ENCODE assay signal across 11 mouse cellular contexts in the genomic region with DNA sequence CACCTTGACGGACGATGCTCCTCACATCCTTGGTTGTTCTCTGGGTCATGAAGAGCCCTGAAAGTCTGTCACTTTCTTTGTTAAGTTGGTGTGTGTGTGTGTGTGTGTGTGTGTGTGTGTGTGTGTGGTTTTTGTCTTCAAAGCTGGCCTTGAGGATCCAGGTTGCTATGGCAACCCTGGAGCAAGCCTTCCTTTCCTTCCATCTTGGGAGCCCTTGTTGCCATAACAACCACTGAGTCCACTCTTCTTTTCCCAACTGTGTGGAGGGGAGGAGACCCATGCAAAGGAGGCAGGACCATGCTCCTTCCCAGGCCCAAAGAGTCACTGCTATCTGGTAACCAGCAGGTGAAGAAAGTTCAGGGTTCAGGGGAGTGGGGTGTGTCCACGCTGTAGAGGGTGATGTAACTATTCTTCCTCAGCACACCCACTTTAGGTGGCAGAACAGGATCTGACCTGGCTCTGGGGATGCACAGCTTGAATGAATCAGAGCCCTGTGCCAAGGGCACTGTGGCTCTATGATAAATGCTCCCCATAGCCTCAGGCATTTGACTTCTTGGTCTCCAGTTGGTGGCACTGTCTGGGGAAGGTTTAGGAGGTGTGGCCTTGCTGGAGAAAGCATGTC. TPM values are rescaled to one million over a fixed set of nuclear protein-coding genes. Genes with fewer than 3 reads are reported as not detected.
DNase-seq lines count a peak whose midpoint lies in the region; ATAC-seq lines count a peak whose summit lies in the region.
"Had no signal": no experiment of that assay in that cellular context is flagged by ENCODE, and none has a peak within 500 bp of the region (broad histone marks: within the 10 kb centered on the region; RNA-seq: fewer than 3 reads in every experiment).

No protein-coding gene starts in this region.

- no peak overlapping the region for H3K4me2 ChIP-seq in intestine, embryonic 16.5 days (ENCODE audit: low read depth, low read length)
- H3K4me2 ChIP-seq in neural tube, embryonic 11.5 days (ENCODE audit: low read depth): no peak overlapping the region
- H3K4me2 ChIP-seq: embryonic facial prominence, embryonic 13.5 days had no signal

- no peaks in the 10 kb centered on the region for H3K36me3 ChIP-seq in intestine, embryonic 16.5 days (ENCODE audit: control insufficient read depth, insufficient read depth, low read length)
- no peaks in the 10 kb centered on the region for H3K36me3 ChIP-seq in neural tube, embryonic 11.5 days (ENCODE audit: control insufficient read depth, insufficient read depth, low read length)
- H3K36me3 ChIP-seq: embryonic facial prominence, embryonic 13.5 days; G1E had no signal

- WGBS in intestine, embryonic 16.5 days: 81% methylated on average over 3 of the region's 3 CpGs
- 53% methylated on average over 3 of the region's 3 CpGs for WGBS in neural tube, embryonic 11.5 days

- no peaks in the 10 kb centered on the region for H3K9me3 ChIP-seq in intestine, embryonic 16.5 days (ENCODE audit: control insufficient read depth, low read length)
- H3K9me3 ChIP-seq in neural tube, embryonic 11.5 days (ENCODE audit: control insufficient read depth, low read length): no peaks in the 10 kb centered on the region
- H3K9me3 ChIP-seq: embryonic facial prominence, embryonic 13.5 days; G1E had no signal

- no peak overlapping the region for H3K9ac ChIP-seq in intestine, embryonic 16.5 days (ENCODE audit: low read depth, low read length)
- no peak overlapping the region for H3K9ac ChIP-seq in neural tube, embryonic 11.5 days (ENCODE audit: low read length)
- H3K9ac ChIP-seq: embryonic facial prominence, embryonic 13.5 days had no signal

- no peaks in the 10 kb centered on the region for H3K4me1 ChIP-seq in intestine, embryonic 16.5 days (ENCODE audit: control insufficient read depth, insufficient read depth, low read length)
- no peaks in the 10 kb centered on the region for H3K4me1 ChIP-seq in neural tube, embryonic 11.5 days (ENCODE audit: control insufficient read depth, insufficient read depth, low read length)

- DNase-seq in R1 (ENCODE audit: low read depth, low spot score): peak; percentile 89
- peak; percentile 34 for DNase-seq in fat pad, adult 2 months (ENCODE audit: extremely low read depth, low read depth, low spot score)
- DNase-seq in neural tube, embryonic 11.5 days (ENCODE audit: low spot score): peak; percentile 65
- DNase-seq in adrenal gland, postnatal 25 days: no peak
- DNase-seq in kidney, adult 9 months: no peak
- DNase-seq in cerebellum, postnatal 4 days (ENCODE audit: low spot score in 2 of 2): no peak
- no peak for DNase-seq in spleen, postnatal 36 days (ENCODE audit: low spot score in 2 of 2)
- DNase-seq: kidney, adult 11 months had no signal

- no peaks in the 10 kb centered on the region for H3K27me3 ChIP-seq in intestine, embryonic 16.5 days (replicated peaks; ENCODE audit: control insufficient read depth, insufficient read depth, low read length)
- no peaks in the 10 kb centered on the region for H3K27me3 ChIP-seq in neural tube, embryonic 11.5 days (ENCODE audit: control insufficient read depth, insufficient read depth, low read length)

- H3K4me3 ChIP-seq in intestine, embryonic 16.5 days (ENCODE audit: low read length): no peak overlapping the region
- no peak overlapping the region for H3K4me3 ChIP-seq in neural tube, embryonic 11.5 days (ENCODE audit: low read depth, low read length)
- H3K4me3 ChIP-seq: embryonic facial prominence, embryonic 13.5 days had no signal

- no peak overlapping the region for H3K27ac ChIP-seq in intestine, embryonic 16.5 days (ENCODE audit: low read length)
- no peak overlapping the region for H3K27ac ChIP-seq in neural tube, embryonic 11.5 days (ENCODE audit: low read depth, low read length)
- H3K27ac ChIP-seq: embryonic facial prominence, embryonic 13.5 days had no signal

- peak; percentile 53 for ATAC-seq in intestine, embryonic 16.5 days
- ATAC-seq in neural tube, embryonic 11.5 days (ENCODE audit: insufficient read depth, low FRiP score, low TSS enrichment): peak; percentile 80

RNA-seq across cellular contexts. Expression of gene Slc35c1, which starts 39.5 kb away (rescaled TPM):
- polyA plus RNA-seq in intestine, embryonic 16.5 days (2015; fragmentation: Nextera tagmentation; extraction: Ambion mirVana): 57.6 and 62.3 TPM in 2 replicates
- polyA plus RNA-seq in neural tube, embryonic 11.5 days (2014; fragmentation: Nextera tagmentation; extraction: Ambion mirVana): 12.7 TPM in 2 replicates
- total RNA-seq in adrenal gland, postnatal 25 days (2021): 24.0 and 28.2 TPM in 2 replicates

Comparison
In these comparisons a context has a peak if more than half of its experiments do, and no peak if none do; other contexts are left out.
1. DNase-seq: peak in R1 (single experiment), fat pad, adult 2 months (single experiment) and neural tube, embryonic 11.5 days (single experiment); none in adrenal gland, postnatal 25 days (single experiment), kidney, adult 9 months (single experiment), cerebellum, postnatal 4 days (0 of 2) and spleen, postnatal 36 days (0 of 2).